Mouse (Mus musculus): ENCODE measurements around the gene Bckdha.
A peak's percentile ranks its signal among the peaks of the same experiment; 100 is the strongest.

Bckdha gene

GRCm38 (mm10) chr7:25681341-25682231 is 22.8 kb upstream of the Bckdha start:
- DNase-seq, result no peak

DNA sequence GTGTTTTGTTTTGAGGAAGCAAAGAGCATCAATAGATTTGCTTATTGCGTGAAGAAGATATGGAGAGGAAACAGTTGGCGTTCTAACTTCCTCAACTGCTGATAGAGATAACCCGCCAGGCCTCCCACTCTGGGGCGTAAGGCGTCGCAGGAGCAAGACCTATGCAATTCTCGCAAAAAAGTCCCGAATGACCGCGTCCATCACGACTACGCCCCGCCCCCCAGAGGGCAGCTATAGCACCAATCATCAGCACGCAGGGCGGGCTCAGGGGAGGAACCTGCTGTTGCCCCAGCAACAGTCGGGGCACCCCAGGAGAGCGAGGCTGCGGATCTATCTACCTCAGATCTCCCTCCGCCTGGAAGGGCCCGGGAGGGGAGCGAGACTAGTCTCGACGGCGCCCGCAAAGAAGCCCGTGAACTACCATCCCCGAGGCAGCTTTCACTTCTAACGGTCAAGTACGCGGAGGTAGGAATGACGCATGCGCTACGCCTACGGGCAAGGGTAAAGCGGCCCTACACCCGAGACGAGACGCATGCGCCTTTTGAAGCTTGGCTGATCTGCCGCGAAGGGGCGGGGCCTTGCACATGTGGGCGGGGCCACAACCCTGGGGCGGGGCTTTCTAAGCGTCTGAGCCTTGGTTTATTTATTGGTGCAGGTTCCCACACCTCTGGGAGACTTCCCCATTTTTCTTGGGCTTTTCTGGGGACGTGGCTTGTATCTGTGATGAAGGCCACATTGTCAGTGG is 21.9 kb upstream of the Bckdha start, which contains the start of gene B9d2:
Gene B9d2, plus strand, starts transcription at position 267 of the 745 bp plus-strand sequence.
- peak; percentile 92 for DNase-seq

DNA sequence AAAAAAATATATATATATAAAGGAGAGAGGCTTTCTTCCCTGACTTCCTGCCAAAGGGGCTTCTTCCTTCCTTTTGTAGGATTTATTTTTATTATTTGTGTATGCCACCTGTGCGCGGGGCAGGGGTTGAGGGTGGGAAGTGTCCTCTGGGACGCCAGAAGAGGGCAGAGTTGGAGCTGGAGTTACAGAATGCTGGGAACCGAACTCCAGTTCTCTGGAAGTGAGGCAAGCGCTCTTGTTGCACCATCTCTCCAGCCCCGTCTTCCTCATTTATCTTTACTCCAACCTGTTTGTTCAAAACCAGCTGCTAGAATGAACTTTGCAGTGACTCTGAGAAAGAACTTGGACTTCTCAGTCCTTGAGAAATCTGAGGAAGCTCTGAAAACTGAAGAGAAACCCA is 21.2 kb upstream of the Bckdha start:
- no peak for DNase-seq

- no peak for DNase-seq
Measured at GRCm38 (mm10) chr7:25677013-25677412, 18.2 kb upstream of the Bckdha start.

GRCm38 (mm10) chr7:25676085-25676781 is 17.5 kb upstream of the Bckdha start:
- peak; percentile 97 for DNase-seq

- DNase-seq, result peak; percentile 50
Measured at GRCm38 (mm10) chr7:25675405-25675804, 16.6 kb upstream of the Bckdha start.

- no peak for DNase-seq
Measured at GRCm38 (mm10) chr7:25674719-25675300, 16.0 kb upstream of the Bckdha start, which contains the start of gene Tmem91. TSS of gene Tmem91 (minus strand) at chr7:25675166.

DNA sequence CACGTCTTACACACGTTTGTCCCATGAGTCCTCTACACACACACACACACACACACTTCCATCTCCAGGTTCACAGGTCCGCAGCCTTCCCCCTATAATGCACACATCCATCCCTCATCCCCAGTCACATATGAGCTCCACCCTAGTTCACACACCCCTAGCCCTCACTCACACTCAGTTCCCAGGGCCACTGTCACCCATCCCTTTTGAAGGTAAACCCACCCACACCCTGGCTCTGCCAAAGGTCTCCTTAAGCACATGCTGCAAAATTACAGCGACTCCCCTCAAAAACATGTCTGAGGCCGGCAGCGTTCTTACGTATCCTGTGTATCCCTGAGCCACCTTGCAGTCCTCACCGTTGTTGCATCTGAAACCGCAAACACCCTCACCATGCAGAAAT is 15.5 kb upstream of the Bckdha start:
- no peak for DNase-seq

- DNase-seq, result no peak
Measured at GRCm38 (mm10) chr7:25672442-25672841, 13.7 kb upstream of the Bckdha start.

- no peak for DNase-seq
Measured at GRCm38 (mm10) chr7:25671686-25672085, 12.9 kb upstream of the Bckdha start.

DNA sequence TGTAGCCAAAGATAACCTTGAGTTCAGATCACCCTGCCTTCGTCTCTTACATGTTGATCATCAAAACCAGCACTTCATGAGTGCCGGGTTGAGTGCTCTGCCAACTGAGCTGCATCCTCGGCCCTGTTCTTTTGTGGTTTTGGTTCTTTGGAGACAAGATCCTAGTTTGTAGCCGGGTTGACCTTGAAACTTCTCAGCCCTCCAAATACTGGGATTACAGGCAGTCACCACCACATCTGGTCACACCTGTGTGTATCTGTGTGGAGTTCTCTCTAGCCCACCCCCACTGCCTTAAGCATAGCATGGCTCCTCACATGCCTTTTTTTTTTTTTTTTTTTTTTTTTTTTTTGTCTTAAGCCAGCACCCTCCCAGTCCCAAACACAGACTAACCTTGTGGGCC is 11.3 kb upstream of the Bckdha start:
- DNase-seq, result no peak

DNA sequence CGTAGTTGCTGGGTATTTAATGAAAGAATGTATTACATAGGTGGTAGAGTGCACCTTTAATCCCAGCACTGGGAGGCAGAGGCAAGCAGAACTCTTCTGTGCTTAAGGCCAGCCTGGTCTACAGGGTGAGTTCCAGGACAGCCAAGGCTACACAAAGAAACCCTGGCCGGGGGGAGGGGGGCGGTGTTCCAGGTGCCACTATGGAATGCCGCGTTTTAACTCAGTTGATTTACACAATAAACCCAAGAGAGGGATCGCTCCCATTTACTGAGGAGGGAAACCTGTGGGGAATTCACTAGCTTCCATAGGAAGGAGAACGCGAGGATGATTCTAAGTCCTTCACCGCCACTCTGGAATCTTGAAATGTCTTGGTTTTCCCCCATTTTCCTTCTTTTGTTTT is 10.8 kb upstream of the Bckdha start:
- DNase-seq, result no peak

GRCm38 (mm10) chr7:25669158-25669557 is 10.4 kb upstream of the Bckdha start:
- DNase-seq, result no peak

GRCm38 (mm10) chr7:25666381-25666780 is 7.6 kb upstream of the Bckdha start:
- DNase-seq, result no peak

GRCm38 (mm10) chr7:25657785-25658184 is 996 bp downstream of the Bckdha start:
- DNase-seq, result peak; percentile 53

DNA sequence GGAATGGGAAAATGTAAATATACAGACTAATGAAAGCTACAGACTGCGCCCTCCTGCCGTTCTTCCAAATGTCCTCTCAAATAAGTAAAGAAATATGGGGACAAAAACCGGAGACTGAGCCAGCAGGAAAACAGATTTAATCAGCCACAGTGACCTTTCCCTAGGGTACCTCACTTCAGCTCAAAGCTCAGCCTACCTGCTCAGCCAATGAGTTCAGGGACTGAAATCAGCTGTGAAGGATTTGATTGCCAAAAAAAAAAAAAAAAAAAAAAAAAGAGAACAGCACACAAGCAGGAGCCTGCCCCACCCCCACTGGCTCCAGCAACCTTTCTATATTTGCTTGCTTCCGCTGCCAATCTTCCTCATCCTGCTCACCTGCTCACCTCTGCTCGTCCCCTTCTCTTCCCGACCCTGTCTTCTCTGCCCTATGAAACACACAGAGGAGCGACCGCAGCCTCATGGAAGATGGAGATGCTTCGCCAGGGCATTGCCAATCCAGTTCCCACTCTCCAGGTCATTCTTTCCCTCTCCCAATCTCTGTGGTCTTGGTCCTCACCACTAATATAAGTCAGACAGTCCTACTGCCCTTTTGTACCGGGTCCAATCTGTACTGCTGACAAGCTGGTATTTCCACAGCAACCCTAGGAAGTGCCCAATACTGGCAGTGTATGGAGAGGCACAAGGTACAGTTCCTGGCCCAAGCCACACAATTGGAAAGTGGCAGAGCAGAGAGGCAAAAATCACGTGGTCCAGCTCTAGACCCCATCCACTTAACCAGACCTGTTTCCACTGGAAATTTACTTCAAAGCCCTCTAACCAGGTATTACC is 3.0 kb downstream of the Bckdha start:
- DNase-seq, result peak; percentile 70

GRCm38 (mm10) chr7:25652244-25652759 is 6.5 kb downstream of the Bckdha start:
- DNase-seq, result no peak

DNA sequence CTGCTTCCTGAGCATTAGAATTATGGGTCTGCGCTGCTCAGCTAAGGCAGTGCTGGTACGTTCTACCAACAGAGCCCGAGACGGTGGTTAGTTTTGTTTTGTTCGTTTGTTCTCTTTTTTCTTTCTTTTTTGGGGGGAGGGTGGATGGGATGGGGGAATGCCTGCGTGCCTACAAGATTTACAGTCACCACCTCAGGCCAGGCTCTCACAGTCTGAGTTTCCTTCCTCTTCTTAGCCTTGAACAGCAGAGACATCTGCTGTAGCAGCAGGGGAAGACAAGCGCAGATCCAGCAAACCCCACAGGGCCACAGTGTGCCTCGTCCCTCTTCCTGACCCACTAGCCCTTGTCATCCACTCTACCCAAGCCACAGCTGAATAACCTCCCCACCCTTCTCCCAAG is 7.5 kb downstream of the Bckdha start:
- no peak for DNase-seq

GRCm38 (mm10) chr7:25649839-25650238 is 8.9 kb downstream of the Bckdha start:
- no peak for DNase-seq

GRCm38 (mm10) chr7:25647574-25648123 is 11.1 kb downstream of the Bckdha start:
- no peak for DNase-seq

DNA sequence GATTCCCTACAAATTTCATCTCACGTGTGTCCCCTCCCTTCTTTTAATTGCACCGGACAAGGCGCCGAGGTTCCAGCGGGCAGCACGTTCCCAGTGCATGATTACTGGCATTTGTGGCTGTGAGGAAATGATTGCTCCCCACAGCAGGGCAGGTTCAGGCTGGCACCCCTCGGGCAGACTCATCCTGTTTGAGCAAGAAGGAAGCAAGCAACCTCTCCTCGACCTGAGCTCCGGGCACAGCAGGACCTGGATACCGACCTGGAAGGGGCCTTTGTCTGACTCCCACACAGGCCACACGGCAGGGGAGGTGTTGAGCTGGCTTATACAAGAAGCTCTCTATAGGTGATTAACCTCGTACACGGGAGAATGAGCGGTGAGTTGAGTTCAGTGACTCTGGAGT is 13.7 kb downstream of the Bckdha start:
- DNase-seq, result no peak
